Mouse (Mus musculus) cerebellum, adult 8-10 months (tissue): ENCODE measurements around the gene Eri3.
A peak's percentile ranks its signal among the peaks of the same experiment; 100 is the strongest.

ENCODE experiments used
- DNase-seq: peaks from one replicate; pipeline ENCODE4 v3.0.0; 2022

The Eri3 gene

GRCm38 (mm10) chr4:117581626-117582025 is 31.5 kb downstream of the Eri3 start:
- DNase-seq, result no peak

GRCm38 (mm10) chr4:117585995-117586394 is 35.8 kb downstream of the Eri3 start:
- no peak for DNase-seq

GRCm38 (mm10) chr4:117587447-117587846 is 37.3 kb downstream of the Eri3 start:
- no peak for DNase-seq

- DNase-seq, result no peak
Measured at GRCm38 (mm10) chr4:117589081-117589660, 39.0 kb downstream of the Eri3 start.

DNA sequence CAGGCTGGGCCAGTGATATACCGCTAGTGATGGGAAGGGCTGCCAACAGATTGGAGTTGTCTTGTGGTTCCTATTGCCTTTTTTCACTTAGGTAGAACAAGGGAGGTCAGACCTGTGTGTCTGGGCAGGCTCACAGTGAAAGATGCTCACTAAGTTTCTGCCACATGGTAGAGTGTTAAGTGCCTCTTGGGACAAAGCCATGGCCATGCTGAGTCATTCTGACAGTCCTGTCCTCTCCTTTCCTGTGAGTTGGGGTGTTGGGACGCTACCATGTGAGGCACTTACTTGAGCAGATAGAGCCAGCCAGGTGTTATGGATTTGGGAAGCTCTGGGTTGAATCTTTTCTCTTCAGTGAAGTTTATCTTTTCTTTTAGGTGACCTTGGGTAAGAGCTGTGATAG is 40.6 kb downstream of the Eri3 start:
- no peak for DNase-seq

DNA sequence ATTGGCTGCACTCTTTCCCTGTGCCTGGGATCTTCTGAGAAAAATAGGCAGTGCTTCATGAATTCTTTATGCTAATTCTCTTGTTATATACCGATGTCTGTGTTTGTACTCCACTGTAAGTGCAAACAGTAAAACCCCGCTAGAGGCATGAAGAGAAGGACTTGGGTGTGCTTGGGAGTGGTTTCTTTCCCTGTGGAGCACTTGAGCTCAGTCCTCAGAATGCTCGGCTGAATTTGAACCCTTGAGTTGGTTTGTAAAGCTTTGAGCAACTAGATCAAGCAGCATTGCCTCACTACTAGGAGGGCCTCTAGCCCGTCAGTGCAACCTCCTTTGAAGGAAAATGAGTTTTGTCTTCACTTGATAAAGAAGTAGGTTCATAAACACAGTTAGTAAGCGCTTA is 42.0 kb downstream of the Eri3 start:
- no peak for DNase-seq

GRCm38 (mm10) chr4:117595293-117595692 is 45.1 kb downstream of the Eri3 start:
- DNase-seq, result no peak

DNA sequence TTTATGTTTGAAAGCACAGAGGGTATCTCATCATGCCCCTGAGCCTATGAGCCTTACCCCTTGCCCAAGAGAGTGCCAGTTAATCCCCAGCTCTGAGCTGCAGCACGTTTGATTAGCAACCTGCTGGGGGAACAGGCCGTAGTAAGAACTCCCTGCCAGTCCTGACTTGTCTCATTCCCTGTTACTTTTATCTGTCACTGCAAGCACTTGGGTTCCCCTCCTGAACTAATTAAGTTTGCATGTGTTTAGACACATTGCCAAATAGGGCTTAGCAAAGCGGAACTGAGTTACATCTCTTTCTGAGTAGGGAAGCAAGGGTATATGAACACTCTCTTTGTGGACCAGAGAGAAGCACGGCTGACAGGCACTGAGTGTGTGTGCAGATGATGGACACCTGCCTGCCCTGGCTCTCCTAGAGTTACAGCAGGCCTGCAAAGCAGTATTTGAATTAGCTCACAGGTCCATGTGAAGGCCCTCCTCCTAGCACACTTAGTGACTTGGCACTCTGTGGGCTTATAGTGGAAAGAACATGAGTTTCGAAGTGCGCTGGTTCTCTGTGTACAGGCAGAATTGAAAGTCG is 49.9 kb downstream of the Eri3 start:
- no peak for DNase-seq

- no peak for DNase-seq
Measured at GRCm38 (mm10) chr4:117601338-117601776, 51.2 kb downstream of the Eri3 start.

DNA sequence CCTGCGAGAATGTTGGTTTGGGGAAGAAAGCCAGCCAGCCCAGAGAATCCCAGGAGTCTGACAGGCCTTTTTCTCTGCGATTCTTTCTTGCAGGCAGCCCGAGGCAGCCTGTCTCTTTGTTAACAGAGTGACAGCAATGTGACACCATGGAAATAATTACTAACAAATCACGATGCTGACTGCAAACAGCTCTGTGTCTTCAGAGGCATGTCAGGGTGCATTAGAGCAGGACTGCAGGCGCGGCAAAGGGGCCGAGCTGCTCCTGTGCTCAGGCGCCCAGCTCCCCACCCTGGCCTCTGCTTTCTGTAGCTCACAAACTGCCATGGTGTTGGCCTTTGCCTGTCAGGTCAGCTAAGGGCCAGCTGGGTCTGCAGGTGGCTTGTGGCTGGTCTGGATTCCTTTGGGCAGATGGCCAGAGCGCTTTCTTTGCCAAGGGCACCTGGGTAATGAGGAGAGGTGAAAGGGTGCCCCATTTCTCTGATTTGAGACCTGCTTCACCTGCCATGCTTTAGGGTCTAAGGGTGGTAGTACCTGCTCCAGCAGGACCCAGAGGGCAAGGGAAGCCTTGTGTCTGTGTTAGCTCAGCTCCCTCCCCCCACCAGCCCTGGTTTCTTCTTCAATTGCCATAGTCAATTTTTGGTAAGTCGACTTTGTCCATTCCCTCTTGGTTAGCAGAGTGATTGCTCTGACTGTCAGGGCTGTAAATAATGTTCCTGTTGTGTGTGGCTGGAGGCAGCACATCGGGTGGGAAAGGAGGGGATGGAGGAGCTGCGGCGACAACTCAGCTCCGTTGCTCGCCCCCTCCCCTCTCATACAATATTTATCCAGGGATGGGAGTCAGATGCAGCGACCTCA is 55.2 kb downstream of the Eri3 start:
- peak; percentile 39 for DNase-seq

GRCm38 (mm10) chr4:117605954-117606227 is 55.7 kb downstream of the Eri3 start:
- DNase-seq, result no peak

- DNase-seq, result peak; percentile 28
Measured at GRCm38 (mm10) chr4:117606831-117607610, 56.9 kb downstream of the Eri3 start.

DNA sequence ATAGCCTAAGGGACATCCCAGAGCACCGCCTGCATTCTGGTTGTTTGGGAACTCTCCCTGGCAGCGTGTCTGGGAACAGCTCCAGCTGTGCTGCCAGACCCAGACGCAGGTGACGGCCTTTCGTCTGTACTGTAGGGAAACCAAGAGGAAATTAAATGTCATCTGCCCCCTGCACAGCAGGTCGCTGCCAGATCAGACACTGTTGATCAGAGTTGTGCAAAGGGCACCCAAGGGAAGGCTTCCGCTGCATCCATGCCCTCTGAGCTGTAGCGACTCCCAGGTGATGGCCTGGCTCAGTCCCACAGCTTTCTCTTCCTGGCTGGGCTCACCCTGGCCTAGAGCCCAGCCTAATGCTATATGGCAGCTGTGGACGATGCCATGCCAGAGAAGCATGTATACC is 58.1 kb downstream of the Eri3 start:
- DNase-seq, result peak; percentile 23

- no peak for DNase-seq
Measured at GRCm38 (mm10) chr4:117609371-117610039, 59.3 kb downstream of the Eri3 start.

DNA sequence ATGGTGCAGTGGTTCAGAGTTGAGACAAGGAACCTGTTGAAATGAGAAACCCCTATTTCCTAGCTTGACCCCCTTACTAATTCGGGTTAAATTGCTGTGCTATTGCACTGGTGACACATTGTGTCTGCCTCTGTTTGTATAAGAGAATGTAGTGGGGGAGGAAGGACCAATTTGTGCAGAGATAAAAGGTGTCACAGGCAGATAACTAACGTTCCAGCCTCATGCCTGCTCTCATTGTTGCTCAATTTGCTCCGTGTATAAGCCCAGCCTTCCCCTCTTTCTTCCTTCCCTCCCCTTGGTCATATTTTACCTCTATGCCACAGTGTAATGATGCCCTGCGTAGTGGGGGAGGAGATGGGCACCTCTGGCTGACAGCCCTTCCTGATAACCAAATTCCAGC is 61.2 kb downstream of the Eri3 start:
- DNase-seq, result no peak

DNA sequence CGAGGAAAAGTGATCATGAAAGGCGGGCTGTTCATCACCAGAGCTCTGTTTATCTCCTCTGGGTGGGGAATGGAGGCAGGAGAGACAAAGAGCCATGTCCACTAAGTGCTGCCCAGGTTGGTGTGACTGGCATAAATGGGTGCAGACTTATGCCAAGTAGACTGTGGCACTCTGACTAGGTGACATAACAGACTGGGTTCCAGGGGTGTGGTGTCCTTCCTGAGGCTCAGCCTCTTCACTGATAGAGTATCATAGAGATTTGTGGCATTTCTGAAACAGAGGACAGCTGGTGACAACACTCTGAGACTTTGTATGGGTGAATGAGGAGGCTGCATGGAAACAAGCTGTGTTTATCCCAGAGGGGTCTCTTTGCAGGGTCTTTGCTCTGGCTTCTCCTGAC is 61.6 kb downstream of the Eri3 start:
- no peak for DNase-seq

DNA sequence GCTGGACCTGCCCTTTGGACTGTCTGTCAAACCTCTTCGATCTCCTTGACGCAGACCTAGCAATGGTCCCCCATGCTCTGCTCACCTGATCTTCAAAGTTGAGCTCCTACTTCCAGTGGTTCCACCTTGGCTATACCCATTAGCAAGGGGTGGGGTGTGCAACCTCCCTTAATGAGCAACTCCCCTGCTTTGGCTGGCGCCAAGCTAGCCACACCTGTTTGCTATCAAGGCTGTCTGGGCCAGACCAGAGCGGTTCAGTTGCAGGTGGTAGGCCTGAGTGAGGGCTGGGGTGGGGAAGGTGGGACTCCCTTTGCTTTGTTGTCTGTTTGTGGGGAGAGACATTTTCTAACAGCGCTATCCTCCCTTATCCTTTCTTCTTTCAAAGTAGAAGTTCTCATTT is 62.5 kb downstream of the Eri3 start:
- DNase-seq, result no peak

- DNase-seq, result no peak
Measured at GRCm38 (mm10) chr4:117613153-117613773, 63.1 kb downstream of the Eri3 start.

DNA sequence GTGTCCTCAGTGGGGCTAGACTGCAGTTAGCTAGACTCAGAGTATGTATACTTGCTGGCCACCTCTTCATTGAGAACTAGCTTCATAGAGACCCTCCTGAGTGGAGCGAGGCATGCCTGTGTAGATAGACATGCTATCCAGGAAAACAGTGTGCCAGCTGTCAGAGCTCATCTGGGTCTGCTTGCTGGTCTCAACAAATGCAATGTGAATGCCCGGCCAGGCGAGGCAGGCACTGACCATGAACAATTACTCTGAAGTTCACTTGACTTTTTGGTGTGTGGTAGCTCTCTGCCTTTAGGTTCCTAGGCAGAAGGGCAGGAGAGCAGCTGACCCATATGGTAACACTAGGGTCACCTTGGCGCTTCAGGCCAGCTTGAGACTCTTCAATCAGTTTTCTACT is 66.4 kb downstream of the Eri3 start:
- DNase-seq, result no peak

DNA sequence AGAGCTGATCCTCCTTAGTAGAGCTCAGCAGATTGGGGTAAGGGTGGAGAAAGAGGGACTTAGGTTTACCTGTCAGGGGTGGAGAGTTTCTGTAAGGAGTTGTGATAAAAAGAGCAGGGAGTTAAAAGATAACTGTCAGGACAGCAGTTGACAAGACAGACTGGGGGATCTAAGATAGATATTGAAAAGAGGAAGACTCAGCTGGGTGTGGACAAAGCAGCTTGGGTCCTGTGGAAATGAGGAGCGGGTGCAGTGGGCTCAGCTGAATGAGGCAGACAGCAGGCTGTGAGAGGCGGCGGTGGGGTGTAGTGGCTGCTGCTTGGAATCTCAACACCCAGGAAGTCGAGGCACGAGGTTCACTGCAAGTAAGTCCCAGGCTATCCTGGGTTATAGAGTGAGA is 72.1 kb downstream of the Eri3 start:
- no peak for DNase-seq

DNA sequence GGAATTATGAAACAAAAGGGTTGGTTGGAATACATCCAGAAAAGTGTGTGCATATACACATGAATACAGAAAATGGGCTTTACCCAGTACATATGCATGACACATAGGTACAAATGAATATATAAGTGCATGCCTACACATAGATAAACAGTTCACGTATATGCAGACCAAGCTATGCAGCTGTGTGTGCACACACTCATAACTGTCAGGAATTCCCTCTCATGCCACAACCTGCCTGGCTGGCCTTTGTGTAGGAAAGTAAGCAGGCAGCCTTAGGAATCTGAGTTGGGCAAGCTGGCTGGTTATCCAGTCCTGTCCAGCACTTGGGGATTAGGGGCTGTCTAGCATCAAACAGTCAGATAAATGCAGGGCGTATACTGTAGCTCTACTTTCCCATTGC is 72.9 kb downstream of the Eri3 start:
- no peak for DNase-seq

DNA sequence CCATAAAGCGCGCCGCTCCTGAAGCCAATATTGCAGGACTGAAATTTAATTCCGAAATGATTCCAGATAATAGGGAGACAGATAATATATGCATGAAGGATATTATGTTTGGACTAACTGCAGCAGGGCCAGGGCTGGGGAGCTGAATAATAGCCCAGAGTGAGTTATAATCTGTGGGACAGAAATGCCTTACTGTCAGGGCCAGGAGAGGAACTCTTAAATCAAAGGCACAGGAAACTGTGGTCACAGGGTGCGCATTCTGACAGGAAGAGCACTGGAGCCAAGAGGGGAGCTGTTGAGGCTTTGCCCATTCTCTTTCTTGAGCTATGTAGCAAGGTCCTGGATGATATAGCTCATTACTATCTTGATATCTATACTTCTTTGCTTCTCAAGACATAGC is 74.5 kb downstream of the Eri3 start:
- DNase-seq, result no peak

GRCm38 (mm10) chr4:117628464-117628863 is 78.3 kb downstream of the Eri3 start:
- DNase-seq, result no peak
